Mouse (Mus musculus) layer of hippocampus, adult 18-20 months (tissue): Measurements from ENCODE around the gene Nccrp1. TPM values are rescaled to one million over a fixed set of nuclear protein-coding genes. Genes with fewer than 3 reads are reported as not detected.
"Not testable (repeated sequence)": the region's sequence is repeated elsewhere in the genome, so short reads cannot be mapped to it uniquely, and the experiment has no call there.

ENCODE experiments used
- DNase-seq, 2 experiments: peaks; one replicate each; pipeline ENCODE4 v3.0.0; 2022; ENCODE audit warnings: low spot score in 2 of 2
- total RNA-seq, 2 experiments: library from RNA; stranded (reverse); gene quantifications; 2 replicates each; pipeline ENCODE4 v1.2.3; 2021

Nccrp1 gene
- total RNA-seq, 2 experiments from 2014 or later, result 0.28 TPM; not detected in 1

DNA sequence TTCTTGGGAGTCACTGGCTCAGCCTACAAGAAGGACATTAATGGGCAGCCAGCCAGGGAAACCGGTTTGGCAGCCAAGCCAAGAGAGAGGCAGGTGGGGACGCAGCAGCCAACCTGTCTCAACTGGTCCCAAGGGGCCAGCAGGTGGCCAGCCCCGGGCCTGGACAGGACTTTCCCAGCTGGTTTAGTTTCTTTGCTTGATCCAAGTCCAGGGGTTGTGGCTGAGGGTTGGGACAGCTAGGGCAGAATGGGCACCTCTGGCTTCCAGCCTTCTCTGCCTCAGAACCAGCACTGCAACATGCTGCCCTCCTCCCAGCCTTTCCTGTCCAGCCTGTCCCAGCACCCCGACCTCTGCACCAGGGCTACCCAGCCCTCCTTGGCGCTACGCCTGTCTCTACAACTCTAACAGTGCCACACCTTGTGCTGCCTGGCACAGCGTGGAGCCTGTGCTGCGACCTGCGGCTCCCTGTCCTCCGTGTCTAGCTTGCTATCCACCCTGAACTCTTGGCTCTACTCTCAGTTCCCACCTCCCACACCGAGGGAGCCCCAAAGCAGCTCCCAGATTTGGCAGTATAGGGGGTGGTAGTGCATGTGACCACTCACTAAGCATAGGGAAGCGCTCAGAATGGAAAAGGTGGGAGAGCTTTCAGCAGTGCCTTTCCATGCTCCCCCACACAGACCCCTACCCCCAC, 23.4 kb upstream of the Nccrp1 start:
- no peak for DNase-seq

GRCm38 (mm10) chr7:28568253-28568652, 21.2 kb upstream of the Nccrp1 start:
- DNase-seq, result peak; percentile 49 to 86

GRCm38 (mm10) chr7:28567539-28567938, 20.5 kb upstream of the Nccrp1 start:
- no peak for DNase-seq

DNA sequence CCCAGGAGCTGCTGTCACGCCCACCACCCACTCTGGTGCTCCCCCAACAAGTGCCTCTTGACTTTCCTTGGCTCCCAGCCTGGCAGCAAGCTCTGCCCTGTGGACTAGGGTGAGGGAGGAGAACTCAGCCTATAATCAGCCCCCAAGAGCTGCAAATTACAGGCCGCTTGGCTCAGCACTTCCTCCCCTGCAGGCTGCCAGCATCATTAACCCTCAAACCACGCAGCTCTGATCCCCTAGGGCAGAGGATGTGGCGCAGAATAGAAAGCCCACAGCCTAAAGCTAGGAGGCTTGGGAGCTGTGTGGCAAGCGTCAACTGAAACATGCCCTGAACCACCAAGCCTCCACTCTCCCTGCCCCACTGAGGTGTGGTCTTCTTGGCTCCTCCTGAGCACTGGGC, 18.4 kb upstream of the Nccrp1 start:
- DNase-seq, result no peak

DNA sequence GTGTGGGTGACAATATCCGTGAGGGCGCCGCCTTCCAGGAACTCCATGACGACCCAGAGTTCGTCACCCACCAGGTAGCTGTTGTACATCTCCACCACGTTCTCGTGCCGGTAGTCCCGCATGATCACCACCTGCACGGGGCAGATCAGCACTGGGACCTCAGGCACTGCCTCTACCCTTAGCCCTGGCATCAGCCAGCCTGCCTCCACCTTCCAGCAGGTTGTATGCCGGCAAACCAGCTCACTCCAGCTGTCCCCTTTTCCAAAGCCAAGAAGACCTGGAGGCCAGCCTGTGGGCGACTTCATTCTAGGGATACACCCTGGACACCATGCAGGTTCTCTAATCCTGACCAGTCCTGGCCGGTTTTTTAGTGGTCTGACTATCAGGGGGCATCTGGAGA, 15.9 kb upstream of the Nccrp1 start:
- no peak for DNase-seq

DNA sequence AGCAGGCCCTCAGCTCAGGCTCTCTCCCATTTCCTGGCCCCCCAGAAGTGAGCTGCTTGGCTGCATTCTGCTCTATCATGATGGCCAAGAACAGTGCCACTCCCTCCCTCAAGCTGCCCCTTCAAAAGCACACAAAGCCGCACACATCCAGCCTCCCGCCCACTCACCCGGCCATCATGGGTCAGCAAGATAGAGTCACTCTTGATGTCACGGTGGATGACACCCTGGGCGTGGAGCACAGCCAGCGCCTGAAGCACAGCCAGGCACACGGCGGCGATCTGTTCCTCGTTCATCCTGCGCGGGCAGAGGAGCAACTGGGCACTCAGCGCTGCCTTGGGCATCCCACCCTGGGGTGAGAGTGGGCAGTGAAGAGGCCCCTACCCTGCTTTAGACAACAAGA, 15.3 kb upstream of the Nccrp1 start:
- no peak for DNase-seq

GRCm38 (mm10) chr7:28561967-28562366, 14.9 kb upstream of the Nccrp1 start:
- no peak for DNase-seq

GRCm38 (mm10) chr7:28560856-28561255, 13.8 kb upstream of the Nccrp1 start:
- DNase-seq, result no peak

GRCm38 (mm10) chr7:28558486-28558885, 11.4 kb upstream of the Nccrp1 start:
- no peak for DNase-seq

DNA sequence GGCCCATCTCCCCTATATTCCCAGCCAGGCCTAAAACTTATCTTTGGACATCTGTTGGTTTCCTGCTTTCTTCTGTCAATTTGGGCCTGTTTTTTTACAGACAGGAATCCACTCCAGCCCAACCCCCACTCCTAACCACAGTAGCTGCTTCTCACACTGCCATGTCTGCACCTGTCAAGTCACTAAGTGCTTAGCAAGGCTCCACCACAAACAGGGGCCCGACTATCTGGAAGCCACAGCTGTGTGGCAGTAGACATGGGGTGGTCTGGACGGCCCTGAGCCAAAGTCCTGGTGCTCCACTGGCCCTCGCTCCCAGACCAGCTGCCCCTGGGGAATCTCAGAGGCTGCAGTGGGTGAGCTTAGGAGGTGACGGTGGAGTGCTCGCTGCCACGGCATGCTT, 10.7 kb upstream of the Nccrp1 start:
- no peak for DNase-seq

GRCm38 (mm10) chr7:28557069-28557468, 10.0 kb upstream of the Nccrp1 start:
- DNase-seq, result no peak

DNA sequence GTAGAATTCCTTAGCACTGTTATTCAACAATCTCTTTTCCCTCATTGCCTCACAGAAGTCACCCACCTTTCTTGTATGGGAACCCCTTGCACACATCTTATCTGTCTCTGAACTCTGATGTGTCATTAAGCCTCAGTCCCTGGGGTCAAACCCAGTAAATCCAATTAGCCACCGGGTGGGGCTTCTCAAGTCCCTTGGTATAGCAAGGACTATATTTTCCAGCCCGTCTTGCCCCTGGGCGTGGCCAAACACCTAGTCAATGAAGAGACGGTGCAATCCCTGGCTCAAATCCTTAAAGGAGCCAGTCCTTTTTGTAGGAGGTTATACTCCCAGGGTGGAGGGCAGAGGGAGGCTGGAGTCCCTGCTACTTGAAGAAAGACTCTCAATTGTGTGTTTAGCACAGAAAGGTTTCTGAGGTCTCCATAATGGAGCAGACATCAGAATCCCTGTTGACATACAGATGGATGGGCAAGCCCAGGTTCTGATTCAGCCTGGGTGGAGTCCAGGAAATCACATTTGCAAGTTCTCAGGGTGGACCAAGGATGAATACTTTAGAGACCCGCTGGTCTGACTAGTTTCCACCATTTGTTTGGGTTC, 9.0 kb upstream of the Nccrp1 start:
- DNase-seq, result no peak

DNA sequence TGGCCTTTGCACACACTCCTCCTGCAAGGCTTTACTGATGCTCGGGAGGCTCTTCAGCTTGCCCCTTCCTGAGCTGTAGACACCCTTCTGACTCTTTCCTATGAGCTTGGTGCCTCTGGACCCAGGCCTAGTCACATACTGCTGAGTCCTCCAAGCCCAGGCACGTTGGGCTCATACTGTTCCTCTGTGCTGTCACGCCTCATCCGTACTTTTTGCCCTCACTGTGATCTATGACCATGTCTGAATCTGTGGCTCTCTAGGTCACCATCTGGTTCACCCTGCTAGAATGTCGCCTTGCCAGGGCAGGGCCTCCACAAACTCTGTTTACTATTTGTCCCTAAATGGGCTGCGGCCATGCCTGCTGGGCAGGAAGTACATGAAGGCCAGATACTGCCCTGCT, 6.0 kb upstream of the Nccrp1 start:
- DNase-seq, result no peak

- no peak for DNase-seq
Observed at GRCm38 (mm10) chr7:28547628-28548027, 574 bp upstream of the Nccrp1 start.

GRCm38 (mm10) chr7:28546649-28547048, 405 bp downstream of the Nccrp1 start:
- DNase-seq, result no peak

DNA sequence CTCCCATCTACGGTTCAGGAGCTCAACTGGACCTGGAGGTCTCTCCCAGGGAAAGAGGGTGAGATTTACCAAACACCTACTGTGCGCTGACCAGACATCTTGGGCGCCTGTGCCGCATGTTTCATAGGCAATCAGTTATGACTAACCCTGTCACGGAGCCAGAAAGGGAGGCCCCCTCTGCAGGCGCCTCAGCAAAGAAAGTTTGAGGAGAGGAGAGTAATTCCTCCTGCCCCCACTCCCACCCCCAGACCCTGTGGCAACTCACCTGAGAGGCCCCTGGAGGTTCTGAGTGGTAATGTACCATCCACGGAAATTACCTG, 1.2 kb downstream of the Nccrp1 start:
- no peak for DNase-seq

DNA sequence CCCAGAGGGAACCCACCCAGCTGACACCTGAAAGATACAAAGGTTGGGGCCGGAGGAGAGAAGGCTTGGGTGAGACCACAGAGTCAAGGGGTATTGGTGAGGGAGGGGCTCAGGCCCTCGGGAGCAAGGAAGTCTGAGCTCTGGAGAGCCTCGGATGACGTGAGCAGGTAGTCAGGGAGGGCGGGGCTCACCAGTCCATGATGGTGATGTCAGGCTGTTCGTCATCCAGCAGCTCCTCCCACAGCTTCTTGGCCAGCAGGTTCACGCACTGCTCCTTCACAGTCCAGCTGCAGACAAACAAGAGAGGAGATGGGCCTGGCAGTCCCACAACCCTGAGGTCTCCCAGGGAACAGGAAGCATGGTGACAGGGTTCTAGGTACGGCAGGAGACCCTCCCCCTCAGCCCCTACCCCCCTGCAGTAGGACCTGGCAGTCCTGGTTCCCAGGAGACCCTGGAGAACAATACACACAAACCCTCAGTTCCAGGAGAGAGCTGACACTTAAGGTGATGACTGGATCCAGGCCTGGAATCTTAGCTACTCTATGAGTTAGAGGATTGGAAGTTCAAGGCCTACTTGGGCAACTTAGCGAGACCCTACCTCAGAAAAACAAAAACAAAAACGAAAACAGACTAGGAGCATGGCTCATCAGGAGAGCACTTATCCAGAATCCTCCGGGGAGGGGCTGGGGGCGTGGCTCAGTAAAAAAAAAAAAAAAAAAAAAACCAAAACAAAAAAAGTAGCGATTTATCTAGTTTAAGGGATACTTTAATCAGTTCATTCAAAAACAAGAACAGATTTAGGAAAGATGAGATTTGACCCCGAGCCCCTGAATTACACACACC, 1.8 kb downstream of the Nccrp1 start:
- DNase-seq, result no peak

GRCm38 (mm10) chr7:28544051-28544601, 2.9 kb downstream of the Nccrp1 start:
- no peak for DNase-seq

GRCm38 (mm10) chr7:28540526-28540925, 6.5 kb downstream of the Nccrp1 start, which contains the start of gene Sycn:
TSS of gene Sycn (plus strand) at chr7:28540885.
- DNase-seq, result no peak

DNA sequence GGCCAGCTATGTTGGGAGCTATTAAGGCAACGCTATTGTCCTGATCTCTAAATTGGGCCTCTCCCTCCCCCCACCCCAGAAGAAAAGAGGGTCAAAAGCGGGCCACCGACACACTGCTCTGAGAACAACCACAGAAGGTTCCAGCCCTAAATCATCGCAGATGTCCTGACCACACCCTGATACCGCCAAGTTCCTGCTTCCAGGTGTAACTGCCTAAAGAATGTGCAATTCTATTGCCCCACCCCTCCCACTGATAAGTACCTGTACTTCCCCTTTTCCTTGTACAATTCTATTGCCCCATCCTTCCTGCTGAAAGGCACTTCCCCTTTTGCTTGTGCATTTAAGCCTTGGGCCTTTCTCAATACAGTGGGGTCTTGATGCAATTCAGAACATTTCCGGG, 8.2 kb downstream of the Nccrp1 start:
- not testable (repeated sequence) for DNase-seq

DNA sequence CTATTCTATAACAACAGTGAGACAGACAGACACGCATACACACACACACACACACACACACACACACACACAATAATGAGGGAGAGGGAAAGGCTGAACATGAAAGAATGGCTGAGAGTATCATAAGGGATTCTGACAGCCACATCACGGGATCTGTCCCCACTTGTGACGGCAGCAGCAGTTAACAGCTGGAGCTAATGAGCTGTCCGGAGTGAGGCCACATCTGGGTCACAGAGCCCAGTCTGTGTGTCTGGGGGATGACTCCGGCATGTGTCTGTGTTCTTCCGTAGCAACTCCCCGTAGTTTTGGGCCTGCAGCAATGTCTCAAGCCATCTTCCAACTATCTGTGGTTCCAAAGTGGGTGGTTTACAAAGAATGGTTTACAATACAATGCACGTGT, 15.0 kb downstream of the Nccrp1 start:
- no peak for DNase-seq
